Mouse (Mus musculus) v-Abl transformed pro-B cells (cell line): ENCODE data around the gene Arrb2.
"Not testable (repeated sequence)": the region's sequence is repeated elsewhere in the genome, so short reads cannot be mapped to it uniquely, and the experiment has no call there.

Experiments
- in situ Hi-C, 2 experiments: fragments of 400-800 bp; cut with MboI; formaldehyde crosslinking; loops; one replicate each; pipeline ENCODE4 v1.15.1; 2025; ENCODE audit not compliant: unreplicated experiment in 2 of 2

The Arrb2 gene

GRCm38 (mm10) chr11:70441882-70442281 is 9.4 kb downstream of the Arrb2 start:
- in situ Hi-C loops, result no loop called here

DNA sequence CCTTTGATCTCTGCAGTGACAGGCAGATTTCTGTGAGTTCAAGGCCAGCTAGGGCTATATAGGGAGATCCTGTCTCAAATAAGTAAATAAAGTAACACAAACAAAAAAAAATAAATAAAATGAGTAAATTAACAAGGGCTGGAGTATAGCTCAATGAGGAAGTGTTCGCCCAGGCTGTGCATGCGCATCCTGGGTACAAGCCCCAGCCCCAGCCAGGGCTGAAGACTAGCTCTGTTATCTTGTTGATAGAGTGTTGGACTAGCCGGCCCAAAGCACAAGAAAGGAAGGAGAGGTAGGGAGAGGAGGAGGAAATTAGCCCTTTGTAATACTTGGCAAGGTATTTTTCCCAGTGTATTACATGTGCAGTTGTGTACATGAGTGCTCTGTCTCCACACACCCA is 11.5 kb downstream of the Arrb2 start:
- in situ Hi-C loops, result no loop called here

GRCm38 (mm10) chr11:70444667-70445066 is 12.2 kb downstream of the Arrb2 start:
- in situ Hi-C loops, result no loop called here

- in situ Hi-C loops, result no loop called here
Measured at GRCm38 (mm10) chr11:70446756-70447155, 14.3 kb downstream of the Arrb2 start.

DNA sequence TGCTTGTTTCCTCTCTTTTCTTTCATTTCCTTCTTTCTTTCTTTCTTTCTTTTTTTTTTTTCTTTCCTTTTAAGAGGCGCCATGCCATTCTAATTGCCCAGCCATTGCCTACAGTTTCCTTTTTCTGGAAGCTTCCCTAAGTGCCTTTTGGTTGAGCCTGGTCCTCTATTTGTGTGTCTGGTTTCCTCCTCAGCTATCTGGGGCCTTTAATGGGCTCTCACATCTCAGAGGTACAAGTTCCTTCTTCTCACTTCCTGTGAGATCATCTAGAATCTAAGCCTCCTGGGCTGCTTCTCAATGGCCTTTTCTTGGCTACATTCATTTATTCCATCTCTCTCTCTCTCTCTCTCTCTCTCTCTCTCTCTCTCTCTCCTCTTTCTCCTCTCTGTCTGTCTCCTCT is 14.9 kb downstream of the Arrb2 start:
- in situ Hi-C loops, result no loop called here

DNA sequence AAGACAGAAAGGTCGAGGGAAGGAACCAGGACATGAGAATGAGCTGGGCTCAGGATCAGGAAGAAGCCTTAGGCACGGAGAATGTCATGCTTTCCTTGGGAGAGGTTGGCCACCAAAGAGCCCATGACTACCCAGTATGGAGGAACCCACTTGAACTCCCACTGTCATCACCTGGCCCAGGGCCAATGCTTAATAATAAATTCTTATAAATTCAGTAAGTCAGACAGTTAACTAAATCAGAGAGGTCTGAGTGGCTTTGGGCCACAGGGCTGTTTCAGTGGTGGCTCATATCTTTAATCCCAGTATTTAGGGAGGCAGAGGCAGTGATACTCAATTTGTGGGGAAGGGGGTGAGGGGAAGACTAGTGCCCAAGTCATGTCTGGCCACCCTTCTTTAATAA is 18.5 kb downstream of the Arrb2 start:
- in situ Hi-C loops, result no loop called here

DNA sequence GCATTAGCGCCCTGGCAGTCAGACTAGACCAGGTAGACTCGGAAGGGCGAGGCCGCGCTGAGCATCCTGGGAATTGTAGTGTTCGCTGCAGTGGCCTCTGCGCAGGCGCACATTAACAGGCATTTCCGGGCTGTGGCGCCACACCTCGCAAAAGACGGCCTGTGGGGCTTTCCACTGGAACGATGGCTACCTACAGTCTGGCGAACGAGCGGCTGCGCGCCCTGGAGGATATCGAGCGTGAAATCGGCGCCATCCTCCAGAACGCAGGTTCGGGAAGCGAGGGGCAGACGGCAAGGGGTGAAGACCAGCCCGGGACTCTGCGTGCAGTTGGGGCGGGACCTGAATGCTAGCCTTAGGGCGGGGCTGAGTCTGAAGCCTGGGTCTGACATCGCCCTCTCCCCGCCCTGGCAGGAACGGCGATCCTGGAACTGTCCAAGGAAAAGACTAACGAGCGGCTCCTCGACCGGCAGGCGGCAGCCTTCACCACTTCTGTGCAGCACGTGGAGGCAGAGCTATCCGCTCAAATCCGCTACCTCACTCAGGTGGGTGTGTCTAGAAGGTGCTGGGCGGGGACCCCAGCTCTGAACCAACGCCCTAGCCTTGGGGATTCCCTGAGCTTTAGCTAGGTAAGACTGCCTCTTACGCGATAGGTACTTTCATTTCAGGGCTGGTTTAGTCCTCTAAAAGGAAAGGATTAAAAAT is 19.5 kb downstream of the Arrb2 start, which contains the start of gene Med11:
Gene Med11 (plus strand): TSS at position 123 of the 702 bp plus-strand sequence.
- in situ Hi-C loops, result no loop called here

GRCm38 (mm10) chr11:70453261-70454044 is 21.0 kb downstream of the Arrb2 start:
- in situ Hi-C loops, result no loop called here

- in situ Hi-C loops, result no loop called here
Measured at GRCm38 (mm10) chr11:70458688-70459600, 26.5 kb downstream of the Arrb2 start, which contains the start of gene Zmynd15. Gene Zmynd15 (plus strand): TSS chr11:70459433.

DNA sequence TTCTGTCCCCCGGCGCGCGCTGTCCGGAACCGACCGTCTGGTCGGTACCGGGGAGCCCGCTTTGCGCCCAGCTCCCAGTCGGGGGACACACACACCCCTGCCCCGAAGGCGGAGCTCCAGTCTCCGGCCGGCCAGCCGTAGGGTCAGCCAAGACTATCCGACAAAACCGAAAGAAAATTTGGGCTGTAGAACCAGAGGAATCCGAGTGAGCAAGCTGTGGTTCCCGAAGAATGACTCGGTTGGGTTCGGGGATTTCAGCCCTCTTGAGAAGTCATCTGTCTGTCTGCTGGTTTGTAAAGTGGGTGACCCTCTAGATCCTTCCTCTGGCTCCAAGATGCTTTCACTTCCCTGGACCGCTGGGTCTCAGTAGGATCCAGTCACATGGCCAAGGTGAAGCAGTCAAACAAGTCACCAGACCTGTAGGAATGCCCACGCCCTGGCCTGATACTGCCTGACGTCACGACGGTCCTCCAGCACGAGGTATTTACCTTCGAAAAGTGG is 27.2 kb downstream of the Arrb2 start, which contains the start of gene Cxcl16:
Gene Cxcl16 (minus strand): TSS at position 384 of the 501 bp plus-strand sequence.
- in situ Hi-C loops, result loop anchor here in 1 of 2 experiments (5.0 kb wide), 1 partner anchor 43 kb away; no protein-coding TSS in a partner anchor

GRCm38 (mm10) chr11:70463970-70464369 is 31.5 kb downstream of the Arrb2 start:
- in situ Hi-C loops, result loop anchor here in 1 of 2 experiments (5.0 kb wide), 1 partner anchor 38 kb away; no protein-coding TSS in a partner anchor

- in situ Hi-C loops, result no loop called here
Measured at GRCm38 (mm10) chr11:70465211-70465610, 32.8 kb downstream of the Arrb2 start.

DNA sequence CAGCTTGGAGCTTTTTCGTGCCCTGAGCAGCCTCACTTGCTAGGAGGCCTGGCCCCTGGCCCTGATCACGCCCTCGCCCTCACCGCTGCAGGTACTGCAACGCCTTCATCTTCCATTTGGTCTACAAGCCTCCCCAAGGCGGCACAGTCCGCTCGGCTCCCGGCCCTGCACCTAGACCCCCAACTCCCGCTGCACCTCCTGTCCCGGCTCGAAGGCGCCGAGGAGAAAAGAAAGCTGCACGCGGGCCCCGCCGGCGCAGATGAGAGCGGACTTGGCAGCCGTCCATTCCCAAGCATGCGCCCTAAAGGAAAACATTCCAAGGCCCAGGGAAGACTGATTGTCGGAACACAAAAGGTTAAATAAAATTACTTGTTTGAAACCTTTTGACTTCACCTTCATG is 33.4 kb downstream of the Arrb2 start:
- in situ Hi-C loops, result no loop called here

- in situ Hi-C loops, result no loop called here
Measured at GRCm38 (mm10) chr11:70467902-70468619, 35.6 kb downstream of the Arrb2 start.

DNA sequence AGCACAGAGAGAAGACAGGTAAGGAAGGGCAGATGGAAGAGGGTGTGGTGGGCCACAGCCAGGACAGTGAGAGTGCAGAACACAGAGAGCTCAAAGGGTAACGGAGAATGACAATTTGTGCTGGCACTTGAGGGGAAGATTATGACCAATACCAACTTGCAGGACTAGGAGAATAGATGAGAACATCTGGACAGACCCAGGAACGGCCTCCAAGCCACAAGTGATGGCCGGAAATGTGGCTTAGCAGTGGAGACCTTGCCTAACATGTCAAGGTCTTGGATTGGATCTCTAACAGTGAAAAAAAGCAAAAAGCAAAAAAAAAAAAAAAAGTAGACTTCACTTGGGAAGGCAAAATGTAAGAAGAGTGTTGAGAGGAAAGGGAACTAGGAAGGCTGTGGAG is 37.3 kb downstream of the Arrb2 start:
- in situ Hi-C loops, result no loop called here

- in situ Hi-C loops, result no loop called here
Measured at GRCm38 (mm10) chr11:70472716-70473115, 40.3 kb downstream of the Arrb2 start.

DNA sequence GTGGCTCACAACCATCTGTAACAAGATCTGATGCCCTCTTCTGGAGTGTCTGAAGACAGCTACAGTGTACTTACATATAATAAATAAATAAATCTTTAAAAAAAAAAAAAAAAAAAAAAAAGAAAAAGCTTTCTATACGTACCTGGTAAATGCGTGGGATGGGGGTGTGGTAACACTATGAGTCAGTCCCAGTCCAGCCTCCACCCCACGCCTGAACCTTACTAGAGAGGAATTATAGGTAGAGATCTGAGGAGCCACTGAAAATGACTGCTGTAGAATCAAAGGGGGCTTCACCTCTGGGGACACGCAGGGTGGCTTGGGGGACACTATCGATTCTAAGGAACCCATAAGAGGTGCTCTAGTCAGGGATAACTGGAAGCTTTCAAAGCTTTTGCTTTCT is 40.9 kb downstream of the Arrb2 start:
- in situ Hi-C loops, result not testable (repeated sequence)

GRCm38 (mm10) chr11:70474872-70475534 is 42.6 kb downstream of the Arrb2 start:
- in situ Hi-C loops, result loop anchor here (25.0 kb wide), 2 partner anchors 388 to 1013 kb away; partner anchors contain the start of gene Asgr2 (in 1 of the 2)

DNA sequence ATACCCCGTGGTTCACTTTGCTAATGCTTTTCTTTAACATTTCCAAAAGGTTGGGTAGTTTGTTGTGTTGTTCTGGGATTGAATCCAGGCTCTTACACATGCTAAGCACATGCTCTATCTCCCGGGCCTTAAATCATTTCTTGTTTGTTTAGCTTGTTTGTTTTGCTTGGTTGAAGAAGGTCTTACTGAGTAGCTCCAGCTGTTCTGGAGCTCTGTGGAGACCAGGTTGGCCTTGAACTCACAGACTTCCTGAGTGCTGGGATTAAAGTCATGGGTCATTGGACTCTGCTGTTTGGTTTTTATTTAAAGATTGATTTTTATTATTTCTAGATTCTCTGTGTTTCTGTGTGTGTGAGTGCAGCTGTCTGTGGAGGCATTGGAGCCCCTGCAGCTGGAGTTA is 53.1 kb downstream of the Arrb2 start:
- in situ Hi-C loops, result loop anchor here (25.0 kb wide), 2 partner anchors 398 to 1023 kb away; partner anchors contain the start of gene Asgr2 (in 1 of the 2)
